Mouse (Mus musculus) liver, embryonic 18 days (tissue): Measurements from ENCODE around the gene Mccc2. TPM values are rescaled to one million over a fixed set of nuclear protein-coding genes. Genes with fewer than 3 reads are reported as not detected.

ENCODE experiments used
- polyA plus RNA-seq: library from polyadenylated mRNA; depleted of rRNA; stranded (reverse); fragments of >200 nt; gene quantifications from 2 replicates; pipeline ENCODE4 v1.2.3, GENCODE M21; 2012; rRNA removed

The Mccc2 gene
- polyA plus RNA-seq, result 17.7 and 18.0 TPM in 2 replicates

DNA sequence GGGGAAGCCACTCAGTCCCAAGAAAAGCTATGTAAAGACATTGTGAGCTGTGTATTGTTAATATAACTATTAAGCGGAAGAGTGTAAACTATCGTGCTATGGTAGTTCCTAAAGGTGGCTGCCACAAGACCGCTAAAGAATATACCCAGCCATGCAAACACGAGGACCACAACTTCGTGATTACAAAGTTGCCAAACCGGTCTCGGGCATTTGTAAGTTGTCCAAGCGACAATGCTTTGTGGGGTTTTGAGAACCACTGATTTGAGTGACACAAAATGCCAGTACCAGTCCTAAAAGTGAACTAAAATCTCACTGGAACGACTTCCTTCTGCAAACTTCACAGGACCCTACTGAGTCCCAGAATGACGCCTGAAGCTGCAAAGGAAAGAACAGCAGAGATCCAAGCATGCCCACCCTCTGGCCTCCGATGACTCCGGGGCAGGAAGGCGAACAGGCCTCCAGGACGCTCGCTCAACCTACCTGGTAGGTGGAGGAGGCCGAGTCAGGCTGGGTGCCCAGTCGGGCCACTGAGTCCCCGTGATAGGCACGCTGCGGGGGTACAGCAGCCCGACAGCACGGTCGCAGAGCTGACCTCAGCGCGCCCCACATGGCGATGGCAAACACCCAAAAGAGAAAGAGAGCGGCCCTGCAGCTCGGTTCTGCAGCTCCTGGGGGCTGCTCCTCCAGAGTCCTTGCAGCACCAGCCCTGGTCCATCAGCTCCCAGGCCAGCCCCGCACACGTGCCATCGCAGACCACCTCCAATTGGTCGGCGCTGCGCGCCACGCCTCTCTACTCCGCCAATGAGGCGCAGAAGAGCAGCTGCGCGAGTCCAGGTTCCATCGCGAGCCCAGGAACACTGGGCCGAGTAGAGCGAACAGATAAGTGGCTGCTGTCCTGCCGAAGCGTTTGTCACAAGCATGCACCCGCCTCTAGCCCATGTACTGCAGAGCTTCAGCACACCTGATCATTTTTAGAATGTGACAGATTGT, at the start of gene Mccc2:
TSS of gene Mccc2 (minus strand) at position 734 of the 990 bp plus-strand sequence.

DNA sequence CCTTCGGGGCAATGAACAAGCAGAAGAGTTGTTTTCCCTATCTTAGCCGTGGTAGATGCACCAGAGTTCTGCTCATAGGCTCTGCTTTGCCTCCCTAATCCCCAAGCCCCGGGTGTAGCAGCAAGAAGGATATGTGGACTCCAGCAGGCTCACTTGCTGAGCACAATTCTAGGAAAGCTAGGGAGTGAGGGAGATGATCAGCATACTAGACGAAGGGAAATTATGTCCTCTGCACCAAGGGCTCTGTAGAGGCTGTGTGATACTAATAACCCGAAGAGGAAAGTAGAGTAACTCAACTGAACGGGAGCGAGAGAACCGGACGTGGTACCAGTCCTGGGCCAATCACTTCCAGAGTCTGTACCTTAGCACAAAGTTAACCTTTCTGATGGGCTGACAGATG, 114.5 kb downstream of the Mccc2 start, which contains the start of gene Cartpt:
TSS of gene Cartpt (minus strand) at position 127 of the 400 bp plus-strand sequence.

Other genes starting within 250 kb of the Mccc2 start
- 0.03 and 0.06 TPM in 2 replicates for gene Cartpt, start 114.5 kb downstream of the Mccc2 start, polyA plus RNA-seq
- 3.6 and 4.1 TPM in 2 replicates for gene Bdp1, start 88.4 kb upstream of the Mccc2 start, polyA plus RNA-seq
- gene Serf1, start 92.4 kb upstream of the Mccc2 start, polyA plus RNA-seq, result 7.5 and 7.7 TPM in 2 replicates
- 15.0 and 15.4 TPM in 2 replicates for gene Smn1, start 109.2 kb upstream of the Mccc2 start, polyA plus RNA-seq
- gene Naip2, start 186.5 kb upstream of the Mccc2 start, polyA plus RNA-seq, result 2.0 and 2.1 TPM in 2 replicates
- gene Naip5, start 230.7 kb upstream of the Mccc2 start, polyA plus RNA-seq, result 2.1 and 2.4 TPM in 2 replicates